Mouse (Mus musculus) embryonic fibroblast, embryonic 13.5 days (primary cell): ENCODE data around the gene Kcnj9.

ENCODE experiments used
- CTCF ChIP-seq: IDR thresholded peaks from 2 replicates; pipeline ENCODE4 v1.5.1; 2011; ENCODE audit warnings: mild to moderate bottlenecking, control low read depth, low read length, moderate library complexity, borderline replicate concordance; ENCODE audit not compliant: insufficient read depth
- POLR2A ChIP-seq: IDR thresholded peaks from 2 replicates; pipeline ENCODE4 v1.6.1; 2011; ENCODE audit warnings: low read depth, mild to moderate bottlenecking, control low read depth, low read length, moderate library complexity

GRCm38 (mm10) chr1:172349504-172349903 lies 20.4 kb upstream of the Kcnj9 start:
- TF ChIP-seq CTCF (no peak), POLR2A (no peak)
